Mouse (Mus musculus) lung, embryonic 15.5 days (tissue): ENCODE results near the gene Dnajc2. TPM values are rescaled to one million over a fixed set of nuclear protein-coding genes. Genes with fewer than 3 reads are reported as not detected.
A peak's percentile ranks its signal among the peaks of the same experiment; 100 is the strongest.

Experiments used
- ATAC-seq: fragments of 200-750 bp; cut with Nextera tagmentation; 2 replicates; pipeline ENCODE4 v1.8.0; 2017; ENCODE audit warnings: moderate number of reproducible peaks, borderline replicate concordance; ENCODE audit not compliant: low FRiP score, low TSS enrichment; ENCODE audit errors: extremely low read depth
- H3K27ac ChIP-seq: fragments of 300-500 bp; sonication (generic); 2 replicates; pipeline ENCODE4 v1.5.1; 2015; ENCODE audit warnings: moderate library complexity, mild to moderate bottlenecking, inconsistent platforms
- H3K27me3 ChIP-seq: fragments of 300-500 bp; sonication (generic); 2 replicates; pipeline ENCODE4 v1.6.1; 2015; ENCODE audit warnings: inconsistent platforms
- H3K36me3 ChIP-seq: fragments of 300-500 bp; sonication (generic); 2 replicates; pipeline ENCODE4 v1.6.1; 2015; ENCODE audit warnings: inconsistent platforms
- H3K4me1 ChIP-seq: fragments of 300-500 bp; sonication (generic); 2 replicates; pipeline ENCODE4 v1.6.1; 2015; ENCODE audit warnings: inconsistent platforms
- H3K4me2 ChIP-seq: fragments of 300-500 bp; sonication (generic); 2 replicates; pipeline ENCODE4 v1.6.1; 2015; ENCODE audit warnings: inconsistent platforms, mild to moderate bottlenecking, moderate library complexity
- H3K4me3 ChIP-seq: fragments of 300-500 bp; sonication (generic); 2 replicates; pipeline ENCODE4 v1.5.1; 2015; ENCODE audit warnings: mild to moderate bottlenecking, inconsistent platforms
- H3K9ac ChIP-seq: fragments of 300-500 bp; sonication (generic); 2 replicates; pipeline ENCODE4 v1.6.1; 2015; ENCODE audit warnings: inconsistent platforms
- H3K9me3 ChIP-seq: fragments of 300-500 bp; sonication (generic); 2 replicates; pipeline ENCODE4 v1.6.1; 2016; ENCODE audit warnings: inconsistent platforms
- WGBS: fragments of 180-500 bp; shearing (Covaris S2); methylation state at CpG from one replicate; pipeline ENCODE4 v1.1.7; 2015; 5-methylcytosine and 5-hydroxymethylcytosine counted together
- polyA plus RNA-seq: library from polyadenylated mRNA; unstranded; fragments of >200 nt; fragmentation: Nextera tagmentation; extraction: Ambion mirVana; gene quantifications from 2 replicates; pipeline ENCODE4 v1.2.1, GENCODE M21; 2015

The Dnajc2 gene
- polyA plus RNA-seq, 1 experiment from 2014 or later, result 66.9 TPM

- Histone ChIP-seq H3K27ac (peak overlapping the region; percentile 73), H3K4me2 (peak overlapping the region; percentile 59), H3K4me1 (peaks cover 10% of the 10 kb centered on the region; the same call in 1 of the 2 replicates), H3K27me3 (no peaks in the 10 kb centered on the region), H3K36me3 (peaks cover 13% of the 10 kb centered on the region), H3K9ac (peak overlapping the region; percentile 89), H3K4me3 (peak overlapping the region; percentile 79), H3K9me3 (no peaks in the 10 kb centered on the region)
- no peak for ATAC-seq
- WGBS, result 30% methylated on average over 11 of the region's 11 CpGs
Measured at GRCm38 (mm10) chr5:21787186-21788105, 2.4 kb upstream of the Dnajc2 start.

GRCm38 (mm10) chr5:21786258-21787185, 1.5 kb upstream of the Dnajc2 start:
- peaks cover 10% of the 10 kb centered on the region; the same call in 1 of the 2 replicates for H3K4me1 ChIP-seq
- H3K9ac ChIP-seq, result peak overlapping the region; percentile 89
- WGBS, result 1% methylated on average over 51 of the region's 51 CpGs
- peak overlapping the region; percentile 79 for H3K4me3 ChIP-seq
- peak overlapping the region; percentile 73 for H3K27ac ChIP-seq
- peak overlapping the region; percentile 59 for H3K4me2 ChIP-seq
- H3K36me3 ChIP-seq, result peaks cover 20% of the 10 kb centered on the region
- peak; percentile 84 for ATAC-seq
- no peaks in the 10 kb centered on the region for H3K27me3 ChIP-seq
- H3K9me3 ChIP-seq, result no peaks in the 10 kb centered on the region

- no peak for ATAC-seq
- Histone ChIP-seq H3K36me3 (peaks cover 24% of the 10 kb centered on the region), H3K9ac (no peak overlapping the region), H3K9me3 (no peaks in the 10 kb centered on the region), H3K4me2 (no peak overlapping the region; the same call in 1 of the 2 replicates), H3K4me3 (no peak overlapping the region), H3K4me1 (peaks cover 10% of the 10 kb centered on the region; the same call in 1 of the 2 replicates), H3K27me3 (no peaks in the 10 kb centered on the region), H3K27ac (no peak overlapping the region)
- 79% methylated on average over 6 of the region's 7 CpGs for WGBS
Measured at GRCm38 (mm10) chr5:21785776-21786175, 725 bp upstream of the Dnajc2 start.

- under 1% methylated on average over 51 of the region's 51 CpGs for WGBS
- H3K9ac ChIP-seq, result peak overlapping the region; percentile 78
- H3K9me3 ChIP-seq, result no peaks in the 10 kb centered on the region
- no peaks in the 10 kb centered on the region for H3K27me3 ChIP-seq
- peak; percentile 28; the same call in 1 of the 2 replicates for ATAC-seq
- peak overlapping the region; percentile 97 for H3K4me3 ChIP-seq
- peak overlapping the region; percentile 34 for H3K27ac ChIP-seq
- peaks cover 10% of the 10 kb centered on the region; the same call in 1 of the 2 replicates for H3K4me1 ChIP-seq
- peak overlapping the region; percentile 92 for H3K4me2 ChIP-seq
- peaks cover 37% of the 10 kb centered on the region for H3K36me3 ChIP-seq
Measured at GRCm38 (mm10) chr5:21784161-21785052, 644 bp downstream of the Dnajc2 start.

GRCm38 (mm10) chr5:21776491-21776890, 8.6 kb downstream of the Dnajc2 start:
- Histone ChIP-seq H3K9me3 (no peaks in the 10 kb centered on the region), H3K27ac (no peak overlapping the region), H3K27me3 (no peaks in the 10 kb centered on the region), H3K36me3 (peaks cover 58% of the 10 kb centered on the region), H3K9ac (no peak overlapping the region), H3K4me2 (no peak overlapping the region), H3K4me3 (no peak overlapping the region), H3K4me1 (no peaks in the 10 kb centered on the region)
- ATAC-seq, result no peak
- WGBS, result 92% methylated on average over 6 of the region's 6 CpGs

- H3K9me3 ChIP-seq, result no peaks in the 10 kb centered on the region
- peaks cover 57% of the 10 kb centered on the region for H3K36me3 ChIP-seq
- H3K4me2 ChIP-seq, result no peak overlapping the region
- H3K27me3 ChIP-seq, result no peaks in the 10 kb centered on the region
- H3K27ac ChIP-seq, result no peak overlapping the region
- no peak overlapping the region for H3K4me3 ChIP-seq
- H3K9ac ChIP-seq, result no peak overlapping the region
- ATAC-seq, result no peak
- WGBS, result 92% methylated on average over 6 of the region's 6 CpGs
- no peaks in the 10 kb centered on the region for H3K4me1 ChIP-seq
Measured at GRCm38 (mm10) chr5:21769841-21770240, 15.2 kb downstream of the Dnajc2 start.

GRCm38 (mm10) chr5:21768506-21768905, 16.5 kb downstream of the Dnajc2 start:
- WGBS, result 93% methylated on average over 4 of the region's 4 CpGs
- no peaks in the 10 kb centered on the region for H3K27me3 ChIP-seq
- no peak overlapping the region for H3K4me2 ChIP-seq
- no peak for ATAC-seq
- H3K9me3 ChIP-seq, result no peaks in the 10 kb centered on the region
- no peak overlapping the region for H3K4me3 ChIP-seq
- H3K36me3 ChIP-seq, result peaks cover 59% of the 10 kb centered on the region
- no peaks in the 10 kb centered on the region for H3K4me1 ChIP-seq
- H3K27ac ChIP-seq, result no peak overlapping the region
- no peak overlapping the region for H3K9ac ChIP-seq

GRCm38 (mm10) chr5:21745966-21746365, 39.1 kb downstream of the Dnajc2 start:
- H3K27me3 ChIP-seq, result no peaks in the 10 kb centered on the region
- H3K4me1 ChIP-seq, result no peaks in the 10 kb centered on the region
- no peak overlapping the region for H3K27ac ChIP-seq
- H3K4me2 ChIP-seq, result no peak overlapping the region
- H3K9me3 ChIP-seq, result no peaks in the 10 kb centered on the region
- no peak overlapping the region for H3K4me3 ChIP-seq
- 97% methylated on average over 7 of the region's 8 CpGs for WGBS
- no peak for ATAC-seq
- peaks cover 92% of the 10 kb centered on the region for H3K36me3 ChIP-seq
- H3K9ac ChIP-seq, result no peak overlapping the region

- Histone ChIP-seq H3K9me3 (no peaks in the 10 kb centered on the region), H3K4me2 (no peak overlapping the region), H3K9ac (no peak overlapping the region), H3K4me1 (no peaks in the 10 kb centered on the region), H3K27ac (no peak overlapping the region), H3K36me3 (peaks cover 90% of the 10 kb centered on the region), H3K27me3 (no peaks in the 10 kb centered on the region), H3K4me3 (no peak overlapping the region)
- ATAC-seq, result no peak
Measured at GRCm38 (mm10) chr5:21744651-21745050, 40.4 kb downstream of the Dnajc2 start.

- Histone ChIP-seq H3K9me3 (no peaks in the 10 kb centered on the region), H3K36me3 (peaks cover 88% of the 10 kb centered on the region), H3K4me3 (no peak overlapping the region), H3K27ac (no peak overlapping the region), H3K27me3 (no peaks in the 10 kb centered on the region), H3K9ac (no peak overlapping the region), H3K4me2 (no peak overlapping the region), H3K4me1 (no peaks in the 10 kb centered on the region)
- ATAC-seq, result no peak
- 93% methylated on average over 10 of the region's 10 CpGs for WGBS
Measured at GRCm38 (mm10) chr5:21743606-21744005, 41.4 kb downstream of the Dnajc2 start.

- WGBS, result 85% methylated on average over 13 of the region's 13 CpGs
- Histone ChIP-seq H3K36me3 (peaks cover 54% of the 10 kb centered on the region), H3K27ac (no peak overlapping the region), H3K27me3 (no peaks in the 10 kb centered on the region), H3K4me1 (peaks cover 9% of the 10 kb centered on the region), H3K9ac (no peak overlapping the region), H3K4me2 (no peak overlapping the region), H3K4me3 (no peak overlapping the region), H3K9me3 (no peaks in the 10 kb centered on the region)
- no peak for ATAC-seq
Measured at GRCm38 (mm10) chr5:21739881-21740280, 45.2 kb downstream of the Dnajc2 start.
